Mouse (Mus musculus): ENCODE measurements around the gene 6030408B16Rik.

- TF ChIP-seq POLR2A (IDR thresholded peaks at IDR 0.05; ENCODE audit: borderline replicate concordance, extremely low read depth, insufficient read depth, insufficient read length, poor library complexity, severe bottlenecking) = no peak
- TF ChIP-seq CTCF (IDR thresholded peaks at IDR 0.05; ENCODE audit: borderline replicate concordance, extremely low read depth, insufficient read depth, insufficient read length) = no peak
These were observed 39.5 kb upstream of the 6030408B16Rik start for GRCm38 (mm10) chr15:101253563-101253885.

All from brain, embryonic 14.5 days (tissue).